Mouse (Mus musculus) cortical plate, adult 2 months (tissue): Measurements from ENCODE around the gene Tnrc6b. TPM values are rescaled to one million over a fixed set of nuclear protein-coding genes. Genes with fewer than 3 reads are reported as not detected.
"Not testable (repeated sequence)": the region's sequence is repeated elsewhere in the genome, so short reads cannot be mapped to it uniquely, and the experiment has no call there.

ENCODE experiments used
- H3K27ac ChIP-seq: fragments of 200-500 bp; 2 replicates; pipeline ENCODE4 v1.5.1; 2012; ENCODE audit warnings: low read length, control low read depth, inconsistent platforms; ENCODE audit not compliant: insufficient read depth
- H3K4me1 ChIP-seq: fragments of 200-500 bp; 2 replicates; pipeline ENCODE4 v1.6.1; 2011; ENCODE audit warnings: low read length; ENCODE audit not compliant: control insufficient read depth, insufficient read depth
- H3K4me3 ChIP-seq: fragments of 200-500 bp; 2 replicates; pipeline ENCODE4 v1.5.1; 2011; ENCODE audit warnings: mild to moderate bottlenecking, low read length, control low read depth; ENCODE audit not compliant: insufficient read depth
- CTCF ChIP-seq: fragments of 200-500 bp; IDR thresholded peaks from 2 replicates; pipeline ENCODE4 v1.5.1; 2011; ENCODE audit warnings: mild to moderate bottlenecking, control low read depth, low read length; ENCODE audit not compliant: insufficient read depth; ENCODE audit errors: extremely low read depth
- POLR2A ChIP-seq: fragments of 200-500 bp; IDR thresholded peaks from 2 replicates; pipeline ENCODE4 v1.6.1; 2011; ENCODE audit warnings: mild to moderate bottlenecking, low read length, control low read depth; ENCODE audit not compliant: insufficient read depth; ENCODE audit errors: extremely low read depth
- polyA plus RNA-seq: library from polyadenylated mRNA; depleted of rRNA; stranded (reverse); fragments of >200 nt; gene quantifications from 2 replicates; pipeline ENCODE4 v1.2.3, GENCODE M21; 2012

The Tnrc6b gene
- polyA plus RNA-seq, 1 experiment, result 44.2 TPM

GRCm38 (mm10) chr15:80862027-80862426 is 150.9 kb downstream of the Tnrc6b start:
- Histone ChIP-seq H3K4me3 (no peak overlapping the region), H3K4me1 (peaks cover 3% of the 10 kb centered on the region), H3K27ac (no peak overlapping the region)
- TF ChIP-seq POLR2A, result no peak
- no peak for TF ChIP-seq CTCF

DNA sequence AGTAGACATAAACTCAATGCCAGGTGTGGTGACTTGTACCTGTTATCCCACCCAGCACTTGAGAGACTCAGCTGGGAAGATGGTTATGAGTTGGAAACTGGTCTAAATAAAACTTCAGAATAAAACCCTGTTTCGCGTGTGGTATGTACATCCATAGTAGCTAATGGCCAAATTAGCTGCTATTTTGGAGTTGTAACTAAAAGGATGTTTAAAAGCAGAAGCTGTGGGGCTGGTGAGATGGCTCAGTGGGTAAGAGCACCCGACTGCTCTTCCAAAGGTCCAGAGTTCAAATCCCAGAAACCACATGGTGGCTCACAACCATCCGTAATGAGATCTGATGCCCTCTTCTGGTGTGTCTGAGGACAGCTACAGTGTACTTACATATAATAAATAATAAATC is 157.5 kb downstream of the Tnrc6b start:
- not testable (repeated sequence) for H3K27ac ChIP-seq, H3K4me3 ChIP-seq, H3K4me1 ChIP-seq

- Histone ChIP-seq H3K4me1 (no peaks in the 10 kb centered on the region), H3K27ac (no peak overlapping the region), H3K4me3 (no peak overlapping the region)
- no peak for TF ChIP-seq POLR2A
- TF ChIP-seq CTCF, result no peak
Measured at GRCm38 (mm10) chr15:80874726-80875125, 163.6 kb downstream of the Tnrc6b start.

GRCm38 (mm10) chr15:80876231-80876630 is 165.1 kb downstream of the Tnrc6b start:
- Histone ChIP-seq H3K27ac (no peak overlapping the region), H3K4me3 (no peak overlapping the region)
- TF ChIP-seq CTCF (no peak), POLR2A (no peak)

DNA sequence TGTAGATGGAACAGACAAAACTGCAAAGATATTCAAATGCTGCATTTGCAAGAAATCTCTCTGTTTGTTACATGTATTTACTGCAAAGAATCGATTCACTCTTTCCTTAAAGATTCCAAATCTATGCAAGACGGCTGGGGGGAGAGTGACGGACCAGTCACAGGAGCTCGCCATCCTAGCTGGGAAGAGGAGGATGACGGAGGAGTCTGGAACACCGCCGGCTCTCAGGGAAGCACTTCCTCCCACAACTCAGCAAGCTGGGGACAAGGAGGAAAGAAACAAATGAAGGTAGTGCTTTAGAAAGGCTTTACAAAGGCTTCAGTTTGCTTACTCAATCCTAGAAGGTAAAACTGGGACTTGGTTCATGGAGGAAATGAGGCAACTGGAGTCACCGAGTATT is 173.0 kb downstream of the Tnrc6b start:
- no peaks in the 10 kb centered on the region for H3K4me1 ChIP-seq
- no peak for TF ChIP-seq POLR2A
- no peak for TF ChIP-seq CTCF

More at GRCm38 (mm10) chr15:80876231-80876630, 165.1 kb downstream of the Tnrc6b start:
- H3K4me1 ChIP-seq, result no peaks in the 10 kb centered on the region

DNA sequence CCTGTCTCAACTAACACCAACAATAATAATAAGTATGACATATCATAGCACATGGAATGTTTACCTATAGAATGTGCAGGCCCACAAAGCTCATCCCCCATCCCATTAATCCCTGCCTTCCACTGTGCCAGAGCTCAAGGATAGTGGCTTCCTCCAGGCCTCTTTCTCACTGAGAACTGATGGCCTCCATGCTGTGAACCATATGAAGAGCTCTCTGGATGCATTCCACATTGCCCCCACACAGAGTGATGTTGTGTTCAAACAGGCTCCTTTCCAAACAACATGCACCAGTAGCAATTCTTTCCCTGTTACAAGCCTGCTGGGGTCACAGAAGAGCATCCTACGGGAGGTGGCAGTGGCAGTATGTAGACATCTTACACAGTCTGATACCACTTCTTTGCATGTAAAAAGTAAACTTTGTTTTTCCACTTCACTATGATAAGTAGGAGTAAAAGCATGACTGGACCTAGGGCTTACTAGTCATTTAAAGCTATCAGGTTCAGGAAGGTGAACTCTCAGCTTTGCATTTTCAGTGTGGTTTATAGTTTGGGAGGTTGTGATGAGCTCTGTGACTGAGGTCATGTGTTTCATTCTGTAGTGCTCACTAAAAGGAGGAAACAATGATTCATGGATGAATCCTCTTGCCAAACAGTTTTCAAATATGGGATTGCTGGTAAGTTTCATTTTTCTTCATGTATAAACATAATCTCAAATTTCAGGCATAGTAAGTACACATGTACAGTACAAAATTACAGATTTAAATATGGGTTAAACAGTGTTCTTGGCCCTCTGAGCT is 175.4 kb downstream of the Tnrc6b start:
- H3K27ac ChIP-seq, result no peak overlapping the region
- TF ChIP-seq CTCF, result no peak
- no peak for TF ChIP-seq POLR2A
- H3K4me1 ChIP-seq, result no peaks in the 10 kb centered on the region
- no peak overlapping the region for H3K4me3 ChIP-seq

More for the DNA sequence above, 173.0 kb downstream of the Tnrc6b start:
- H3K4me3 ChIP-seq, result no peak overlapping the region
- no peak overlapping the region for H3K27ac ChIP-seq

DNA sequence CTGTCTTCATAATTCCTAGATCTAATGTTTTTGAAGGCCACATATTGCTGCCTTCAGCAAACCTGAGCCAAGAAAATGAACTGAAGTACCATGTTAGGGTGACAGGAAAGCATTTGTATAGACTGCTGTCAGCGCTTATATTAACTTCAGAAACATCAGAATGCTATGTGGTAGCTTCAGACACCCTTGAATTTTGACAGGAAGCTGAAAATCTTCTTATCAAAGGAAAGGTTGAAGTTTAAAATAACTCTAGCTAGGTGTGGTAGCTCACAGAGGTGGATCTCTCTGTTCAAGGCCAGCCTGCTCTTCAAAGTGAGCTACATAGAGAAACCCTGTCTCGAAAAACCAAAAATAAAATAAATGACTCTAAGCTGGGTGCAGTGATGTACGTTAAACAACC is 181.2 kb downstream of the Tnrc6b start:
- TF ChIP-seq CTCF (no peak), POLR2A (no peak)
- Histone ChIP-seq H3K4me1 (no peaks in the 10 kb centered on the region), H3K27ac (no peak overlapping the region), H3K4me3 (no peak overlapping the region)

DNA sequence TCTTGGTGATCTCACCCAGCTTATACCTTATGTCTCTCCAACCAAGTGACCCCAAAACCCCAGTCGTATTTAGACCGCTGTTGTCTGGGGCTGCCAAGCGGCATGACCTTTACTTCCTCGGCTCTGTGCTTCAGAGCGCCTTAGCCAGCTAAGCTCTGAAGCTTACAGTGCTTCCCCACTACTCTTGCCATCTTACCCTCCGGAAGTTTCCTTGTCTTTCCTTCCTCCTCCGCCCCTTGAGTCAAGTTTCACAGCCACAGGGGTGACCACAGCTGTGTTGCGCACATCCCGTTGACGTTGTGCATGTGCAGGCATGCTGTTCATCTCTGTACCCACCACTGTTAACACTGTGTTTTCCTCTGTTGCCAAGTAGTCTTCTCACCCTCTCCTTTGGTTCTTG is 185.6 kb downstream of the Tnrc6b start:
- TF ChIP-seq POLR2A (no peak), CTCF (no peak)
- Histone ChIP-seq H3K27ac (no peak overlapping the region), H3K4me3 (no peak overlapping the region), H3K4me1 (no peaks in the 10 kb centered on the region; the same call in 1 of the 2 replicates)

- TF ChIP-seq POLR2A (no peak), CTCF (no peak)
Measured at GRCm38 (mm10) chr15:80897911-80898310, 186.8 kb downstream of the Tnrc6b start.

GRCm38 (mm10) chr15:80899806-80900205 is 188.7 kb downstream of the Tnrc6b start:
- Histone ChIP-seq H3K4me3 (no peak overlapping the region), H3K4me1 (peaks cover 4% of the 10 kb centered on the region), H3K27ac (no peak overlapping the region)
- TF ChIP-seq CTCF, result no peak
- no peak for TF ChIP-seq POLR2A

More at GRCm38 (mm10) chr15:80897911-80898310, 186.8 kb downstream of the Tnrc6b start:
- no peak overlapping the region for H3K4me3 ChIP-seq
- peaks cover 4% of the 10 kb centered on the region for H3K4me1 ChIP-seq
- no peak overlapping the region for H3K27ac ChIP-seq
